Mouse (Mus musculus): ENCODE data around the gene Zfp777. TPM values are rescaled to one million over a fixed set of nuclear protein-coding genes. Genes with fewer than 3 reads are reported as not detected.

Gene Zfp777
- polyA plus RNA-seq (2012; rRNA removed) (3.3 and 3.6 TPM in 2 replicates), polyA plus RNA-seq (2014; fragmentation: Nextera tagmentation; extraction: Ambion mirVana) (1.5 and 1.6 TPM in 2 replicates)

DNA sequence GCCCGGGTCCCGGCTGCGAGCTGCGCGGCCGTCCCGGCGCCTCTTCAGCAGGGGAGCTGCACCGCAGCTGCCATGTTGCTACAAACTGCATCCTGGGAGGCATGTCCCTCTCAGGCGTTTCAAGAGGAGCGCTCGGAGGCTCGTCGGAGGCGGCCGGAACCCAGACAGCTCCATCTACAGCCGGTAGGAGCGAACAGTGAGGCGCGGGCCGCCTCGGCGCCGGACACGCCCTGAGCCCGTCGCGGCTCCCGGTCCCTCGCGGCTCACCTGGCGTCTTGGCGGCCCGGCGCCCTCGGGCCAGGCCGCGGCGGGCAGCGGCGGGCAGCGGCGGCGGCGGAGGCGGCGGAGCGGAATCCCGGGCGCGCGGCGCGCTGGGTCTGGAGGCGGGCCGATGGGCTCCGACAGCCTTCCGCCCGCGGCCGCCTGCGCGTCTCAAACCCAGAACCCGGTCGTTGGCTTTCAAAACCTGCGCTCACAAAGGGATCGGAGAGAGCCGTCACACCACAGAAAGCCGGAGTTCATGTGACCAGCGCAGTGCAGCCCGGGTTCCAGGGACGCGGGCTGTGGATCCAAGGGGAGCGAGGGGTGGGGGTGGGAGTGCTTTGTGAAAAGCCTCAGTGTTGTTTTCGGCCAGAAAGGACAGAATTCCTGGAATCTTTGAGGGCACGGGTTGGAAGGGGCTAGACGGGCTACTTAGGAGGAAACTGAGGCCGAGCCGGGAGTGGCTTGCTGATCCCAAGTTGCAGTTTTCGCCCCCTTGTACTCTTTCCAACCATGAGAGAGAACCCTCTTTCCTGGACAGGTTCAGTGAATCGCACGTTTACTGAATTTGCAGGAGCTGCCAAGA is at the start of gene Zfp777:
Gene Zfp777, minus strand, starts transcription at position 486 of the 847 bp plus-strand sequence.
- Histone ChIP-seq H3K9me3 (ENCODE audit: control insufficient read depth, low read length) (no peaks in the 10 kb centered on the region), H3K4me3 (ENCODE audit: insufficient read depth in 1 of 2, low read depth in 2 of 2, low read length in 2 of 2) (peak within 1 kb of the TSS; percentile 55 to 80), H3K27me3 (ENCODE audit: control insufficient read depth, insufficient read depth, low read length) (peaks cover 3% of the 10 kb centered on the region; the same call in 1 of the 2 replicates), H3K4me1 (replicated peaks; ENCODE audit: control insufficient read depth in 2 of 2, insufficient read depth in 2 of 2, low read length in 1 of 2) (peaks cover 0 to 4% of the 10 kb centered on the region in 2 experiments; a peak in 1 of 4 replicates), H3K9ac (replicated peaks) (peak within 1 kb of the TSS; percentile 68), H3K4me2 (ENCODE audit: low read depth) (peak within 1 kb of the TSS; percentile 76), H3K36me3 (replicated peaks; ENCODE audit: control insufficient read depth, insufficient read depth, low read depth) (peaks cover 2% of the 10 kb centered on the region; the same call in 1 of the 2 replicates), H3K27ac (peak within 1 kb of the TSS; percentile 31; the same call in 1 of the 2 replicates)
- under 1% methylated on average over 81 of the region's 82 CpGs for WGBS (ENCODE audit: insufficient replicate concordance)
- peak; percentile 56; the same call in 1 of the 2 replicates for TF ChIP-seq CTCF (IDR thresholded peaks at IDR 0.05; ENCODE audit: low read depth)
- TF ChIP-seq EP300 (IDR thresholded peaks at IDR 0.05; ENCODE audit: low read depth), result no peak
- ATAC-seq (ENCODE audit: insufficient read depth) (peak; percentile 80), DNase-seq (ENCODE audit: low read depth in 3 of 3, low spot score in 3 of 3) (peak; percentile 53 to 61 (median 57))

DNA sequence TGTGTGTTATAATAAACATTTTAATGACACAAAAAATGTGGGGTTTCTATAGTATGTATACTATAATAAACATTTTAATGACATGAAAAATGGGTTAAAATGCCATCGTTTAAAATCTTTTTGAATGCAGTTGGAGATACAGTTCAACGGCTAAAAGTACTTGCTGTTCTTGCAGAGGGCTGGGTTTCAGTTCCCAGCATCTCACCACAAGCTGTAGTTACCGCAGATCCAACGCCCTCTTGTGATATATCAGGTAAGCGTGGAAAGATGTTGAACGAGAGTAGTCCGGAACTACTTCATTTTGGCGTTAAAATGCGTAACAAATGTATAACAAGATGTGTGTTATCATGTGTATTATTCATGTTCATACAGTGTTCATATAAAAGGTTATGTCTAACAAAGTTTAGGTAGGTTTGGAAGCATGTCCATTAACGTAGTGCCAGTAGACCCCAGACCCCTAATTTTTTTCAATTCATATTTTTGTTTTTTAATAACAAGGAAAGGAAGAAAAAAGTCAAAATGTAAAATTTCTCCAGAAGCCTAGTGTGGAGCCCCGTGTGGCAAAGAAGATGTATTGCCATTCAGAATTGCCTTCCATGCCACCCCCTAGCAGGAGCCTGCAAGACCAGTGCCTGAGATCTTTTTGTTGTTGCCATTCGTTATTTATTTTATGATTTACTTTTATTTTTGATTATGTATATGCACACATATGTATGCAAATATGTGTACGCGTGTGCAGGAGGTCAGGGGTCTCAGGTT is 38.4 kb upstream of the Zfp777 start:
- DNase-seq (ENCODE audit: low read depth in 3 of 3, low spot score in 3 of 3) (no peak), ATAC-seq (ENCODE audit: insufficient read depth) (no peak)
- Histone ChIP-seq H3K4me1 (replicated peaks; ENCODE audit: control insufficient read depth in 2 of 2, insufficient read depth in 2 of 2, low read length in 1 of 2) (peaks cover 0 to 18% of the 10 kb centered on the region in 2 experiments; a peak in 3 of 4 replicates), H3K27ac (no peak overlapping the region), H3K9me3 (ENCODE audit: control insufficient read depth, low read length) (no peaks in the 10 kb centered on the region), H3K9ac (replicated peaks) (no peak overlapping the region), H3K4me2 (ENCODE audit: low read depth) (peak overlapping the region; percentile 73), H3K4me3 (ENCODE audit: insufficient read depth in 1 of 2, low read depth in 2 of 2, low read length in 2 of 2) (peak overlapping the region in 1 of 2 experiments; percentile 70; a peak in 3 of 4 replicates), H3K36me3 (replicated peaks; ENCODE audit: control insufficient read depth, insufficient read depth, low read depth) (peaks cover 10% of the 10 kb centered on the region), H3K27me3 (ENCODE audit: control insufficient read depth, insufficient read depth, low read length) (no peaks in the 10 kb centered on the region)
- WGBS (ENCODE audit: insufficient replicate concordance), result 24% methylated on average over 14 of the region's 14 CpGs
- TF ChIP-seq CTCF (IDR thresholded peaks at IDR 0.05; ENCODE audit: low read depth), result peak; percentile 24
- TF ChIP-seq EP300 (IDR thresholded peaks at IDR 0.05; ENCODE audit: low read depth), result no peak

DNA sequence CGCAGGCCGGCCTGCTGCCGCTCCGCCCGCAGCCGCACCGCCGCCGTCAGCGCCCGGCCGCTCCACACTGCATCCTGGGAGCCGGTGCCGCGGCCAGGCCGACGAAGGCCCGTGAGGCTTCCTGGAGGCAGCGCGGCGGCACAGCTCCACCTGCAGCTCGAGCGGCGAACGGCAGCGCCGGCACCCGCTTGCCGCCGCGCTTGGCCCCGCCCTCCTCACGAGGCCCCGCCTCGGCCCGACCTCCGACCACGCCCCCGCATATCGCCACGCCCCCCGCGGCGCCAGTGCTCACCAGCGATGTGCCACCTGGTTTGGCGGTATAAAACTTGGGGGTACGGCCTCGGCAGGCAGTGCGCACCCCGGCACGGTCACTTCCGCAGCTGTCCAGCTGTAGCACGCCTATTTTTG is 37.8 kb upstream of the Zfp777 start, which contains the start of gene Zfp746:
Gene Zfp746, minus strand, starts transcription at position 123 of the 408 bp plus-strand sequence.
- Histone ChIP-seq H3K27ac (peak within 1 kb of the TSS; percentile 49), H3K9ac (replicated peaks) (peak within 1 kb of the TSS; percentile 79), H3K27me3 (ENCODE audit: control insufficient read depth, insufficient read depth, low read length) (no peaks in the 10 kb centered on the region), H3K4me2 (ENCODE audit: low read depth) (peak within 1 kb of the TSS; percentile 73), H3K4me3 (ENCODE audit: insufficient read depth in 1 of 2, low read depth in 2 of 2, low read length in 2 of 2) (peak within 1 kb of the TSS; percentile 70 to 74), H3K9me3 (ENCODE audit: control insufficient read depth, low read length) (no peaks in the 10 kb centered on the region), H3K36me3 (replicated peaks; ENCODE audit: control insufficient read depth, insufficient read depth, low read depth) (peaks cover 17% of the 10 kb centered on the region), H3K4me1 (replicated peaks; ENCODE audit: control insufficient read depth in 2 of 2, insufficient read depth in 2 of 2, low read length in 1 of 2) (peaks cover 0 to 18% of the 10 kb centered on the region in 2 experiments; a peak in 3 of 4 replicates)
- ATAC-seq (ENCODE audit: insufficient read depth), result peak; percentile 92
- peak; percentile 72 for TF ChIP-seq CTCF (IDR thresholded peaks at IDR 0.05; ENCODE audit: low read depth)
- TF ChIP-seq EP300 (IDR thresholded peaks at IDR 0.05; ENCODE audit: low read depth), result no peak
- peak; percentile 71 to 78 (median 73) for DNase-seq (ENCODE audit: low read depth in 3 of 3, low spot score in 3 of 3)
- under 1% methylated on average over 53 of the region's 53 CpGs for WGBS (ENCODE audit: insufficient replicate concordance)

DNA sequence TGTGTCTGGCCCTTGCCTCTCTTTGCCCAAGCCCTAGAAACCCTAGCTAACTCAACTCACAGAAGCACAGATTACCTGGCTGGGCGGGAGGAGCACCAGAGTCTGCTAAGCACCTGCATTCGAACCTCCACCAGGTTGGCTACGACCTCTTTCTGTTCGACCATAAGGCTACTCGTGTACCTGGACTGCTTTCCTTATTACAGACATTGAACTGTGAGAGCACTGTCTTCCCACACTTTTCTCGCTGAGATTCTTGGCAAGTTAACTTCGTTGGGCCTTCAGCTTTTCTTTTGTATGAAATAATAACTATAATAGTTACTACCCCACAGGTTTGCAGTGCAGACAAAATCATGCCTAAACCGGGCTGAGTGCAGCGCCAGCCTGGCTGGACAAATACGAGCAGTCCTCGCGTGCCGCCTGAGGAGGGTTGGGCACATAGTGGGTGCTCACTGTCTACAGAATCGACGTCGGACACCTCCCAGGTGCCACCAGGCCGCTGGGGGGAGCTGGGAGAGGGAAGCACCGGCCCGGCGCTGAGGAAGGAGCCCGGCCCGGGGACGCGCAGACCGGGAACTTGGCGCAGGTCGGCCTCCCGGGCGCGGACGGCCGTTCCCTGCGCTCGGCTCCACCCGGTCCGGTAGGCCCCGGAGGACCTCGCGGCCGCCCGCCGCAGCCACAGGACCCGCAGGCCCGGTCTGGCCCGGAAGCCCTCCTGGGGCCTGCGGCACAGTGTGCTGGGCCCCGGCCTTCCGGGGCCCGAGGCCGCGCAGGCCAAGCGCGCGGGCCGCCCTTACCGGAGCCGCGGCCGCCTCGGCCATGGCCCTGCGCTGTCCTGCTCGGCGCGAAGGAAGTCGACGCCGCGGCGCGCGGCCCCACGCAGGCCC is 37.1 kb upstream of the Zfp777 start:
- H3K4me3 ChIP-seq (ENCODE audit: insufficient read depth in 1 of 2, low read depth in 2 of 2, low read length in 2 of 2), result peak overlapping the region; percentile 70 to 74
- peaks cover 0 to 18% of the 10 kb centered on the region in 2 experiments; a peak in 3 of 4 replicates for H3K4me1 ChIP-seq (replicated peaks; ENCODE audit: control insufficient read depth in 2 of 2, insufficient read depth in 2 of 2, low read length in 1 of 2)
- H3K27me3 ChIP-seq (ENCODE audit: control insufficient read depth, insufficient read depth, low read length), result no peaks in the 10 kb centered on the region
- DNase-seq (ENCODE audit: low read depth in 3 of 3, low spot score in 3 of 3) (peak; percentile 49 to 61 (median 59)), ATAC-seq (ENCODE audit: insufficient read depth) (peak; percentile 88)
- WGBS (ENCODE audit: insufficient replicate concordance), result 3% methylated on average over 61 of the region's 72 CpGs
- TF ChIP-seq EP300 (IDR thresholded peaks at IDR 0.05; ENCODE audit: low read depth) (no peak), CTCF (IDR thresholded peaks at IDR 0.05; ENCODE audit: low read depth) (peak; percentile 61)
- no peaks in the 10 kb centered on the region for H3K9me3 ChIP-seq (ENCODE audit: control insufficient read depth, low read length)
- H3K27ac ChIP-seq, result peak overlapping the region; percentile 49
- H3K36me3 ChIP-seq (replicated peaks; ENCODE audit: control insufficient read depth, insufficient read depth, low read depth), result peaks cover 17% of the 10 kb centered on the region
- H3K9ac ChIP-seq (replicated peaks), result peak overlapping the region; percentile 79
- peak overlapping the region; percentile 66 for H3K4me2 ChIP-seq (ENCODE audit: low read depth)

Data from liver, embryonic 14.5 days (tissue).